Mouse (Mus musculus) thymus, postnatal 10 days (tissue): ENCODE measurements around the gene Tmem53.
"Not testable (repeated sequence)": the region's sequence is repeated elsewhere in the genome, so short reads cannot be mapped to it uniquely, and the experiment has no call there.

Source experiments
- DNase-seq, 2 experiments: peaks; one replicate each; pipeline ENCODE4 v3.0.0; 2021; ENCODE audit warnings: low spot score in 2 of 2

Gene Tmem53

DNA sequence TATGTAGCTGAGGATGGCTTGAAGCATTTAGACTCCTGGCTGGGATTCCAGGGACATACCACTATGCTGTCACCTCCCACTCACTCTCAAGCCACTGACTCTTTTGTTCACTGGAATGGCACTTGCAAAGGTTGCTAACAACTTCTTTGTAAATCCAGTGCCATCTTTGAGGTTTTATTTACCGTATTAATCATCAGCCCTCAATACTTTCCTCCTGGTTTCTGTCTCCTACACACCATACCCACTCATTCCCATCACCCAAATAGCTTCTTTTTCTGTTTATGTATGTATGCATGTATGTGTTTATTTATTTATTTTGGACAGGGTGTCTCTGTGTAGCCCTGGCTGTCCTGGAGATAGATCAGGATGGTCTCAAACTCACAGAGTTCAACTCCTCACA is 769 bp upstream of the Tmem53 start:
- DNase-seq, result no peak

DNA sequence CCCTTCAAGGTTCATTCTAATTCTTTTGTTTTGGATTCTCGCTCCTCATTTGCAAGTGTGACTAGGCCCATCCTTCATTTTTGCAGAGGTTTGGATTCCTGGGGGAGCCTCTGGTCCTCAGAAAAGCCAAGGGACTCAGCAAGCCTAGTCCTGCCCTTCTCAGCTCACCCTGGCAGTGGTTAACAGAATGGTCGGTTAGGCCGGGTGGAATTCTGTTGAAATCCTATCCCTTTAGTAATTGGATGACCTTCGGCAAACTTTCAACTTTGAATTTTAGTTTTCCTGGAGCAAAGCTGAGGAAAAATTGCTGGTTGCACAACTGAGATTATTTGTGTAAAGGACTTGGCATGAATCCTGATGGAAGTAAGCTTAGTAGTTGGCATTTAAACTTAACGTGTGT is 600 bp downstream of the Tmem53 start:
- DNase-seq, result no peak

DNA sequence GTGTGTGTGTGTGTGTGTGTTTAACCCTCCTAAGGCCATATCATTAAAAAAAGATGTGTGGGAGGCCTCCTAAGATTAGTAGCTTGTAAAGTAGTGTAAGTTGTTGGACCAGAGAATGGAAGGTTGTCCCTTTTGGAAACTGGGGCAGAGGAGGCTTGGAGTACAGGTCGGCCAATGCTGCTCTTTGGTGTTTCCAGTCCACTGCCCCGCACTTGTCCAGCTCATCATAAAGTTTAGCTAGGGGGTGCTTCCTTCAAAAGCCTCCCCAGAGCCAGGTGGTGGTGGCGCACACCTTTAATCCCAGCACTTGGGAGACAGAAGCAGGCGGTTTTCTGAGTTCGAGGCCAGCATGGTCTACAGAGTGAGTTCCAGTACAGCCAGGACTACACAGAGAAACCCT is 1.0 kb downstream of the Tmem53 start:
- DNase-seq, result no peak

DNA sequence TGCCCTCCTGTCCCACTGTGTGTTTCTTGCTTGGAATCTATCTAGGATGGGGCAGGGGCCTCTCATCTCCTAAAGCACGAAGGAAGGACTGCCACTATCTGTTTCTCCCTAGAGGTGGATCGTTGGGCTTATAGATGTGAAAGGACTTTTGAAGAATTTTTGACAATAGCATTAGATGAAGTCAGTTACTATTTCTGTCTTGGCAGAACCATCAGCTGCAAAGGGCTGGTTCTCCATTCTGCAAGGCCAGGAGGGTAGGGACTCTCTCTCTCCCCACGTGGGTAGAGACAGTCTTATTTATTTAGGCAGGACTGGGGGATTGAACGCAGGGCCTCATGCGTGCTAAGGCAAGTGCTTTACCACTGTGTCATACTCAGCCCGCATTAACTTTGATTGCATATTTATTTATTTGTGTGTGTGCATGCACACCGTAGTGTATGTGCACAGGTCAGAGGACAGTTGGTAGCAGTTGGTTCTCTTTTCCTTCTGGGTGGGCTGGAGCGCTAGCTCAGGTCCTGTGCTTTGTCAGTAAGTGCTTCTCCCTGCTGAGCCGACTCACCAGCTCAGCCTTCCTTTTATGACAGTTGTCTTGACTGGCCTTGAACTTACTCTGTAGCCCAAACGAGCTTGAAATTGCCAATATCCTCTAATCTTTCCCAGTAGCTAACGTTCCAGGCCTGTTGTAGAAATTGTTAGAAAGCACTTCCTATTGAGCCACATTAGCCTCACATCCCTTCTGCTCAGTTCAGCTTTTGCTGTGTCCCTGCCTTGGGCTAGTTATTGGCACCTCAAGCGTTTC is 1.7 kb downstream of the Tmem53 start:
- DNase-seq, result no peak

DNA sequence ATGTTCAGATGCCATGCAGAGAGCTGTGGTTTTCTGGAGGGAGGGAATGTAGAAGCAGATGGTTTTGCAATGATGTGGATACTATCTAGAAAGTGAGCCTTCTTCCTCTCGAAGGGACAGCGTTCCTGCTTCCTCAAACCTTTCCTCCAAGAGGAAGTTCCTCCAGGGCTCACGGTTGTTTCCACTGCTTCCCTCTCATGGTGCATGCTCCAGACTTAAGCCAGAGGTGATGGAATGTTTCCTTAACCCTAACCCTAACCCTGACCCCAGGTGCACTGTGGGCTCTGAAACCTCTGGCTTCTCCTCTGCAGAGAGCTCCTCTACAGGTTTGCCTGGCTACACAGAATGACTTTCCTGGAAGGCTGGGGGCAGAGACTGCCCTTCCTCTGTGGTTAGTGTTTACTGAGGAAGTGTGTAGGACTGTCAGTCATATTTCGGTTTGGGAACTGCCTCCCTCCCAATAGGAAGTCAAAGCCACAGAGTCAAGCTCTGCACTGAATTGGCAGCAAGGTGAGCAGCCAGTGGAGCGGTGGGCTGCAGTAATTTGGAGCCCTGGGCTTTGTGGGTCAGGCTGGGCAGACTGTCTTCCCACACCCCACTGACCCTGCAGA is 2.4 kb downstream of the Tmem53 start:
- DNase-seq, result no peak

DNA sequence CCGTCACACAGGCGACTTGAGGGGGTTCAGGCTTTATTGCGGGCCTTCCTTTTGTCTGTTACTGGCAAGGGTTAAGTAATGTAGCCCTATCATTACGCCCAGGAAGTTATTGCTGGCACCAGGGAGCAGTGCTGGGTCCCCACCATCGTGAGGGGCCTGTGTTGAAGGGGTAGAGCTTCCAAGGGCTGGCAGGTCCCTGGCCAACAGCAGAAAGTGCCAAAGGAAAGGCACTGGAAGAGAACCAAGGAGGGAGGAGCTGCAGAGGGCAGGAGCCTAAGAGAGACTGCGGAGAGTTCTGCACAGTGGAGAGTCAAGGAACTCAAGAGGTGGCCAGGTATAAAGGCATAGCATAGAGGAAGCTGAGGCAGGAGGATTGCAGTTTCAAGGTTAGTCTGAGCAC is 2.9 kb downstream of the Tmem53 start:
- no peak for DNase-seq

DNA sequence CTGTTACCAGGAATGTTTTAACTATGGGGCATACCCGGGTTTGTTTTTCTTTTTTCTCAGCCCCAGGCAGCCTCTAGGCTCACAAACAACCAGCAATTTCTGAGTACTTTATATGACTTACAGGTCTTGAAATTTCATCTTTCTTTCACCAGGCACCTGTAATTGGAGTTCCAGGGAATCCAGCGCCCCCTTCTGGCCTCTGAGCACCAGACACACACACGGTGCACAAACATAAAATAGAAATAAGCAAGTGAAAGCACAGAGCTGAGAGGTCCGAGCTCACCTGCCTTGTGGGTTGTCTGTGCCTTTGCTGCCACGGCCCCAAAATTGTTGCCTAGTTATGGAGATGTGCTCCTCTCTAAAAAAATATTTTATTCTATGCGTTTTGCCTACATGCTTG is 8.2 kb downstream of the Tmem53 start:
- not testable (repeated sequence) for DNase-seq

DNA sequence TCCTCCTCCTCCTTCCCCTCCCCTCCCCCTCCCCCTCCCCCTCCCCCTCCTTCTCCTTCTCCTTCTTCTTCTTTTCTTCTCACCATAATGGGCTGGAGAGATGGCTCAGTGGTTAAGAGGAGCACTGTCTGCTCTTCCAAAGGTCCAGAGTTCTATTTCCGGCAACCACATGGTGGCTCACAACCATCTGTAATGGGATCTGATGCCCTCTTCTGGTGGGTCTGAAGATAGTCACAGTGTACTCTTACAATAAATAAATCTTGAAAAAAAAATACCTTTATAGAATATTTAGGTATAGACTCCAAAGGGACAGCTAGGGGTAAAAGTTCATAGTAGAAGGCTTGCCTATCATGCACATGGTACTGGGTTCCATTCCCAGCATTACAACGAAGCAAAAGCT is 9.5 kb downstream of the Tmem53 start:
- DNase-seq, result no peak

DNA sequence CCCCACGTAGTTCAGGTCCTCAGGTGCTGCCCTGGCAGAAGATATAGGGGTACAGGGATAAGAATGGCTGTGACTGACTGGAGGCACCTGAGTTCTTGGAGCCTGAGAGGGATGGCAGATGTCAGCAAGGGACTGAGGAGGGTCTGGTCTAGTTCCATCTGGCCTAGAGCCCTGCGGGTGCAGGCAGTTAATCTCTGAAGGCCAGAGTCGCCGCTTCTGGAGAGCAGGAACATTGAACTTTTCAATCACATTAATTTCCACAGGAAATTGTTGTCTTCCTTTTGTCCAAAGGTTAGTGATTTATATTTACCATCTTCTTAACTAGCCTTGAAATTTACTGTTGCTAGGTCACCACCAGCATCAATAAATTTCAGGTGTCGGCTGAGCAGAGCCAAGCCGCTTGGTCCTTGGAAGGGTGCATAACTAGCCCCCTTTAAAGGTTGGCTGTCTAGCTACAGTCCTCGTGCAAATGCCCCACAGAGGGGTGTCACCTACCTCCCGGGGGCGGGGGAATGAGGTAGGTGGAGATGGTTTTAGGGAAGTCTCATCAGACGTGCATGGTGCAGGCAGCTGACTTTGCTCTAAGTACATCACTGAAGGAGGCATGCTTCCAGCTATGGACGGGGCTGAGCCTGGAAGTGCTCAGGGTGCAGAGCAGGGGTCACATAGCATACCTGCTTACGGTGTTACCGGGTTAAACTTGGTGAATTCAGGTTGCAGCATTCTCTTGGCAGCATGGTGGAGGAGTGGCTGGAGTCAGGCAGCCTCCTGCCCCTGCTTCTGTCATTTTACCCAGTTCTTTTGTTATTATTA is 10.6 kb downstream of the Tmem53 start:
- no peak for DNase-seq

DNA sequence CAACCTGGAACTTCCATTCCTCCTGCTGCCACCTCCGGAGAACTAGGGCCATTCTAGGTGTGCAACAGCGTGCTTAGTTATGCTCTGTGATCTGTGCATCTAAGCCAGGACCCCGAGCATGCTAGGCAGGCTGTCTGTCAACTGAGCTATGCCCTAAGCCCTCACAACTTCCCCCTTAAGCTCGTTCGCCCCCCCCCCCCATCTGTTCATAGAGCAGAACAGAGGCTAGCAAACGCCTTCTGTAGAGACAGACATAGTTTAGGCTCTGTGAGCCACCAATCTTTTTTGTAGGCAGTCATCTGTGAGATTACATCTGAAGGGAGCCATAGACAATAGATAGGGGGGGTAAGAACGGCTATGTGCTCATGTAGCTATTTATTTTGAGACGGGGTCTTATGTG is 11.2 kb downstream of the Tmem53 start:
- no peak for DNase-seq

DNA sequence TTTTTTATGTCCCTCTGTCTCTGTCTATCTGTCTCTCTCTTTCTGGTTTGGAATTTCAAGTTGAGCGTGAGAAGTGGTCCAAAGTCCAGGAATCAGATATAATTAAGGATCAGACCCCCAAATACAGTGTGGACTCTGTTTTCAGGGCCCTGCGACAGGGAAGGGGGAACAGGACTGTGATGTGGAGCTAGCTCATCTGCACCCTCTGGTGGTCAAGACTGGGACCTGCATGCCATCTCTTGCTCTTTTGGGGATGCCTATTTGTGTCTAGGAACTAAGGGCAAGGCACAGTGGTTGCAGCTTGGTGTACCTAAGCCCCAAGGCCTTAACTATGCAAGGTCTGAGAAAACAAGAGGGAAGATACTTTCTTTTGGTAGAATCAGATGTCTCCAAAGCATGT is 15.5 kb downstream of the Tmem53 start:
- DNase-seq, result peak; percentile 48 to 77

DNA sequence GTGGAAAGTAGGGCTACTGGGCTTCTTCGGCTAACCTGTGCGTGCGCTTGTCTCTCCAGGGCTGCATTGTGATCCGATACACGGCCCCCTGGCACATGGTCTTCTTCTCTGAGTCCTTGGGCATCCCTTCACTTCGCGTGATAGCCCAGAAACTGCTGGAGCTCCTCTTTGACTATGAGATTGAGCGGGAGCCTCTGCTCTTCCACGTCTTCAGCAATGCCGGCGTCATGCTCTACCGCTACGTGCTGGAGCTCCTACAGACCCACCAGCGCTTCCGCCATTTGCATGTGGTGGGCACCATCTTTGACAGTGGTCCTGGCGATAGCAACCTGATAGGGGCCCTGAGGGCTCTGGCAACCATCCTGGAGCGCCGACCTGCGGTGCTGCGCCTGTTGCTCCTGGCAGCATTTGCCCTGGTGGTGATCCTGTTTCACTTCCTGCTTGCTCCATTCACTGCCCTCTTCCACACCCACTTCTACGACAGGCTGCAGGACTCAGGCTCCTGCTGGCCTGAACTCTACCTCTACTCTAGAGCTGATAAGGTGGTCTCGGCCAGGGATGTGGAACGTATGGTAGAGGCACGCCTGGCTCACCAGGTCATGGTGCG is 16.2 kb downstream of the Tmem53 start:
- no peak for DNase-seq

DNA sequence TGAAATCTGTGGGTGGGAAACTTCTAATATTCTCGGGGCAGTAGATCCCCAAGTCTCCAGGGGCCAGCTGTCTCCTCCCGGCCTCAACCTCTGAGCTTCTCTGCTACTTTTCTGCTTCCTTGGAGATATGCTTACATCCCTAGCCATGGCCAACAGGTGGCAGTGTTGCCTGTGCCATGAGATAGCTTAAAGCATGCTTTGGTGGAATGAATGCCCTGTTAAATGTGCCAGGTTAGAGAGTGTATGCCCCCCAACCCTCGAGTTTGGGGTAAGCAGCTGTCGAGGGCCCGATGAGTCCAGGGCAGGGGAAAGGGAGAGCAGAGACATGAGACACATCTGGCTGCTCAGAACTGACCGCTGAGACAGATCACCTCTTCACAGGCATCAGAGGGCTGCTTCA is 18.5 kb downstream of the Tmem53 start:
- DNase-seq, result peak; percentile 25 to 64

DNA sequence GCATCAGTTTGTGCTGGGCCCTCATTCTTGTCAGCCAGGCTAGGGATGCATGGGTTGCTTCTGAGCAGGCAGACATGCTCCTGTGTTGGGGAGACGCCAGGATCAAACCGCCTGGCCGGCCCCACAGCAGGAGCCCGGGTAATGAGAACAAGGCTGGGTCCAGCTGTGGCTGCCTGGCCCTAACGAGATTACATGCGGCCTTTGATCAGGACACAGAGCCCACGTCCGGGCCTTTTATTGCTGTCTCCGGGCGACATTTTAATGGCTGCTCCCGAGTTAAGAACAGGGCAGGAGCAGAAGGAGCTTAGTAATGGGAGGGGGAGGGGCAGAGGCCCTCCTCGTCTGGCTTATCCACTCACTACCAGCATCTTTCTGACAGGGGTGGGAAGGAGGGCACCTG is 20.7 kb downstream of the Tmem53 start:
- no peak for DNase-seq

DNA sequence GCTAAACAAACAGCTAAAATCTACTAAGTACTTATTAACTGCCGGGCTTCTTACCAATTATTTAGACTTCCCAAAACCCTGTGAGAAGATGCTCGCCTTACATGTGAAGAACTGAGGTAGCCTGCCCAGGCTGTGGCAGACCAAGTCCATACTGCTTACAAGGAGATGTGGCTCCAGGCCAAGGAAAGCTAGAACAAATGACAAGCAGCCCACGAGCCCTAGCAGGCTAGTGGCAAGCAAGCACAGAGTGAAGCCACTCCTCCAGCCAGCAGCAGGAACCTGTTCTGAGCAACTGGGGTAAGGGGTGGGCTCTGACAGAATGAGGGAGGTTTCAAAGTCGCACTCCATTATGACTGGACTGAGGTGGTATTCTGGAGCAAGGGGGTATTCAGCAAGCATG is 23.0 kb downstream of the Tmem53 start:
- DNase-seq, result no peak

DNA sequence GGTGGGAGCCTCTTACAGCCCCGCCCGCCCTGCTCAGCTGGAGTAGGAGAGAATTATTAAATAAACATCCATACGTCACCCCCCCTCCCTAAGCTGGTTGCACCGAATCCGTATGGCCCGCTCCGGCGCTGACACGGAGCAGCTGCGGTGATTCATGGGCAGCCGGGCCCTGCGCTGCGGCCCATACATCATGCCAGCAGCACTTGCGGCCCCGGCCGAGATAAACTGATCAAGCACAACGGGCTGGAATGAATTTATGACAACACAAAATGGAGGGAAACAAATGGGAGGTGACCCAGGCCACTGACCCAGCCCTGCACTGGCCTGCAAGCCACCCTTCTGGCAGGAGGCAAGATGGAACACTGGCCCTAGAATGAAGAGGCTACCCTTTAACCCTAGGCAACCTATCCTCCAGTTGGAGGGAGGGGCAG is 24.5 kb downstream of the Tmem53 start:
- no peak for DNase-seq

DNA sequence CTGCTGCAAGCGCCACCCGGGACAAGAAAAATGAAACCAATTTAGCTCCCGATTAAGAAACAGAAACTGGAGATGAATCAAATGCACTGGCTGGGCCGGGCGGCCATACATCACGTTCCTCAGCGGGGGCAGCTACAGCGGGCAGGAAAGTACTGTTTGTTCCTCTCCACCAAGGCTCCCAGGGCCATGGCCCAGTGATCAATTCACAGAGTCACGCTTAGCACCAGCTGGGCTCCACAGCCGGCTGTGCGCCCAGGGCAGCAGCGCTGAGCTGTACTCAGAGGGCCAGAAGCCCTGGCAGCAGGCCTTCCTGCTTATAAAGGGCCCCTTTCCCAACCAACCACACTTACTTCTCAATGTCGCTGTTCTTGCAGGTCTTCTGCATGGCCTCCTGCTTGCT is 25.3 kb downstream of the Tmem53 start:
- no peak for DNase-seq

DNA sequence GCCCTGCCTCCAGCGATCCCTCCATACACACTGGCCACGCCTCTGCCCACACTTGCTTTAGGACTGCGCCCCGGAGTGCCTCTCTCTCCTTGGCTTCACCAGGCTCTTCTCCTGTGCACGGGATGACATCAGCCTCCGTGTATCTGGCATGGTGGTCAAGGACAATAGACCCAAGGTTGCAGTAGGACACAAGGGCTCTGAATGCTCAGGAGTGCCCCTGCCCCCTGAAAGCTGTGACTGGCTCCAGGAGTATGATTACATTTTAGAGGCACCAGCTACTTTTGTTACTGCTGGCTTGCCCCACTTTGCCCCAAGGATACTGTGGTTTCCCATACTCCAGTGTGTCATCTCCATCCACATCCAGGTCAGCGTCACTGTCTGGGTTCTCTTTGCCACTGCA is 25.9 kb downstream of the Tmem53 start:
- no peak for DNase-seq

DNA sequence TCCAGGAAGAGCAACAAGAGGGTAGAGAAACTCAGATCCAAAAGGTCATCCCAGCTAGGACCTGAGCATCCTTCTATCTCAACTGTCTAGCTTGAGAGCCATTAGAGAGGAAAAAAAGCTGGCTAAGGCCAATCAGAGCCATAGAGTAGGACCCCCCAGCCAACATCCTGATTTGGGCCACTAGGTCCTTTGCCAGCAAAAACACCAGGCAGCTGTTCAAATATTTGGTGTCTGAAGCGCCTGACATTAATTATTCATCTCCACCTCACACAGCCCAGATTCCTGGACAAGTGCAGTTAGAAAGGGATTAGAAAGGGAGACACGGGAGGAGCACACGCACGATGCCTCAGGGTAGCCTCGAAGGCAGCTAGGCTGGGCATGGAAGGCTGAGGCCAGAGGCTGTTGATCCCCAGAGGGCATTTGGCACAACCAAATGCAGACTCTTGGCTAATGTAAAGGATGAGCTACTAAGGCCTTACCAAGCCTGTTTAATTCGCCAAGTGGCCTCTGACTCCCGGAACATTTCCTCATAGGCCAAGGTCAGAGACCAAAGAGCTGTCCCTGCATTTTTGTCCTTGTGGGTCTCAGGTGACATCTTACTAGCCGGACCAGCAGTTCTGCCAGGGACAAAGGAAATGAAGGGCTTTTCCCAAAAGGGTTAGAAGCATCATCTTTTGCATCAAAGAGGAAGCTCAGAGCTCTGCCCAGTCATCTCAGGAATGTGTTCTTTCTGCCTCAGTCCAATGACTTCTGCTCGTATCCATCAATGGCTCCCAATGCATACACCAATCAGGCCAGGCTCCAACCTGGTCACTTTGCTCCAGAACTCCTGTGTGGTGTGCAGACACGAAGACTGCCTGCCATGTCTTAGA is 26.9 kb downstream of the Tmem53 start:
- DNase-seq, result no peak

DNA sequence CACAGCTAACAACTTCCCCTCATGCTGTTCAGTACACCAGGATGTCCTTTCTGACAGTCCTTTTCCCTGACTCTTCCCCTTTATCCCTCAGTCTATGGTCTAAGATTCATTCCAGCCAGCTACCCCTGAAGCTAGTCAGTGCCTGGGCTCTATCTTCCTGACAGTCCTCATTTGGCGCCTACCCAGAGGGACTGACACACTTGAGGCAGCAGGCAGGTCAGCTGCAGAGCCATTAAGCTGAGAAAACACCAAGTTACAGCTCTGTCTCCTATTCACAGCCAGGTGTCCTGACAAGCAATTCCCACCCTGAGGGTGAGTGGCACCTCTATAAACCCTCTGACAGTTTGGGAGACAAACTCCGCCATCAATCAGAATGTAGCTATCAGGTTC is 27.5 kb downstream of the Tmem53 start:
- no peak for DNase-seq

DNA sequence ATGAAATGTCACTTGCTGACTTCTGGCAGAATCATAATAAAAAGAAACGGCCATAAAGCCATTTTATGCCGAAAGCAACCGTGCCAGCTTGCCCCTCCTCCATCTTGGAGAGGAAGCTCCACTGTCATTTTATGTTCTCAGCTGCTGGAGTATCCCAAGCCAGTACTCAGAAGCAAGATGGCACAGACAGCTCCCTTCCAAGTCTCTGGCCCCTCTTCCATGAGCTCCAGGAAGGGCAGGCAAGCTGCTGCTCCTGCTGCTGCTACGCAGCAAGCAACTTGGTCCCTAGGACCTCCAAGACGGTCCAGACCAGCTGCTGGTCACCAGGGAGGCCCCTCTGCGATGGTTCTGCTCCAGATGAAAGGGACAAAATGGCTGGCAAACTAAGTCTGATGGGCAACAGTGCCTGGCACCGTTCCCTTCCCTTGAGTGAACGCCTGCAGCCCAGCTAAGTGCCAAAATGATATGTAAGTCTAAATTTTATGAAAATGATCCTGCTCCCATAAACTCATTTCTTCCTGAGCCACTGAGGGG is 28.7 kb downstream of the Tmem53 start:
- DNase-seq, result no peak
